Mouse (Mus musculus) liver, adult 2 months (tissue): Measurements from ENCODE around the gene Tcf7l1.

Experiments
- CTCF ChIP-seq: fragments of 200-500 bp; IDR thresholded peaks from 2 replicates; pipeline ENCODE4 v1.5.1; 2011; ENCODE audit warnings: low read depth, low read length, control low read depth
- POLR2A ChIP-seq: fragments of 200-500 bp; IDR thresholded peaks from 2 replicates; pipeline ENCODE4 v1.6.1; 2011; ENCODE audit warnings: low read length, control low read depth; ENCODE audit not compliant: insufficient read depth; ENCODE audit errors: extremely low read depth

DNA sequence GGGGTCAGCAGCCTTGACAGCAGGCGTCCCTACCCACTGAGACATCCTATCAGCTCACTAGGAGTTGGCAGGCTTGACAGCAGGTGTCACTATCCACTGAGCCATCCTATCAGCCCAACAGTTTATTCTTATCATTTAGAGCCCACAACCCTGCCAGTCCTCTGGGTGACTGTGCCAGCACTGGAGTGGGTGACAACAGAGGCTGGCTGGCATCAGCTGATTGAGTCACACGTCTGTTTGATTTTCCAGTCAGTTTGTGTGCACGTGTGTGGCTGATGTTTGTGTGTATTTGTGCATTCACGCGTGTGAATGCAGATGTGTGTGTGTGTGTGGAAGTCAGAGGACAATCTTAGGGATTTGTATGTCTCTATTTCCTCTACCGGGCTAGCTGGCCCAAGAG lies 13.1 kb upstream of the Tcf7l1 start:
- TF ChIP-seq CTCF: no peak
- no peak for TF ChIP-seq POLR2A
